Mouse (Mus musculus): ENCODE measurements around the gene Lrrc52.

GRCm38 (mm10) chr1:167452456-167452855 lies 14.1 kb downstream of the Lrrc52 start:
- TF ChIP-seq CTCF (IDR thresholded peaks at IDR 0.05; ENCODE audit: low read depth) (no peak), EP300 (IDR thresholded peaks at IDR 0.05; ENCODE audit: low read depth) (no peak)
